Mouse (Mus musculus): Measurements from ENCODE around the gene Gm37240. TPM values are rescaled to one million over a fixed set of nuclear protein-coding genes. Genes with fewer than 3 reads are reported as not detected.

The Gm37240 gene
- total RNA-seq, 4 experiments from 2014 or later, result 29.7 to 37.8 (median 36.6) TPM

DNA sequence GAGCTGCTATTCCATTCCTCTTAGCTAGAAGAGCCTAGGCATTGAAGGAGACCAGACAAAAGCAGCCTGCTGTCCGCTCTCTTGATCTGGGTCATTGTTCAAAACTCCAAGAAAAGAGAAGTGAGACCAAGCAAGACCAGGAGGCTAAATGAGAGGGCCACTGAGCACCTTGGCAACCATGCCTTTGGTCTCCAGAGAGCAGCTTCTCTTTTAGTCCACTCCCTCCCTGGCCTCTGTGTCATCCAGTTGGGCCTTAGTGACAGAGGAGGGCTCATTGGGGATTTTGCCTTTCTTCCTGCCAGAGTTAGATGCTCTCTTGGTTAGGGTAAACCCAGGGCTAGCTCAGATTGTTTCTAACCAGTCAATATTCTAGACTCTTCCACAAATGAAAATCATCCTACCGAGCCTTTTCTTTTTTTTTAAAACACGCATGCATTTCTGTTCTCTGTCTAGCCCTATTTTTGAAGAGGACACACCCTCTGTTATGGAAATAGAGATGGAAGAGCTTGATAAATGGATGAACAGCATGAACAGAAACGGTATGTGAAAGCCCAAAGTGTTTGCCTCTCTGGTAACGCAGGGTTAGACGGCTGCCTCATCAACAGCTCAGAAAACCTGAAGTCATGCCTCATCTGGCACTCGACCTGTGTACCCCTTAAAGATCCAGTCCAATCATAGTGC, 1197.1 kb downstream of the Gm37240 start:
- DNase-seq (ENCODE audit: low spot score in 2 of 2), result no peak

DNA sequence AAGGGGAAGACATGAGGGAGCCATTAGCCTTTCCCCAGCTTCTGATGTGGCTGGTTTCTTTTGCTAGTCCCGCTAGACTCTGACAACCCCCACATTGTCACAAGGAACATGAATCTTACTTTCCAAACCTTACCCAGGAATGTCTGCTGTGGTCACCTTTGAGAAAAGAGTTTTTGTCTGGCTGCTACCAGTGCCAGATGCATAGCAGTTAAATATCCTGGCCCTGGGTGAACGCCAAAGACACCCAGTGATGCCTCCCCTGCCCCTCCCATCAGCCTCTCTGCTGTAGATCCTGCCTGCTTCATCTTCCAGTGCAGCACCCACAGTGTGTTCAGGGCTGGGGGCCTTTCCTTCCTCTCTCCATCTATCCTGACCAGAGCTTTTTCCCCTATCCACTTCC, 1197.7 kb downstream of the Gm37240 start:
- DNase-seq (ENCODE audit: low spot score in 2 of 2), result no peak

DNA sequence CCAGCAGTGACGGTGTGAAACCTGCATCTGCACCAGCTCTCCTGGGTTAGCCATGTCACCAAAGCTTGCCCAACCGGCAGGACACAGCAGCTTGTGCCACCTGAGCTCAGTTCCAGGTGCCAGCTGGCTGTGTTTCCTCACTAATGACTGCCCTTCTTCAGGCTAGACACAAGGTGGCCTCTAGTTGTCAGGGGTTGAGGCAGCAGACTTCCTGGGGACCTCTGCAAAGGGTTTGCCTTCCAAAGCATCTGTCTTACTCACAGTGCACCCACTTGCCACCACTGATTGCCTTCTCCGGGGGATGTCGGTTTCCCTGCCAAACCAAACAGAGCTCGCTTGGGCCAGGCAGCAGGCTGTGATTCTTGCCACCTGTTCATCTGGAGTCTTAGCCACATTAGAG, 1199.1 kb downstream of the Gm37240 start:
- DNase-seq (ENCODE audit: low spot score in 2 of 2), result peak; percentile 32 to 68

DNA sequence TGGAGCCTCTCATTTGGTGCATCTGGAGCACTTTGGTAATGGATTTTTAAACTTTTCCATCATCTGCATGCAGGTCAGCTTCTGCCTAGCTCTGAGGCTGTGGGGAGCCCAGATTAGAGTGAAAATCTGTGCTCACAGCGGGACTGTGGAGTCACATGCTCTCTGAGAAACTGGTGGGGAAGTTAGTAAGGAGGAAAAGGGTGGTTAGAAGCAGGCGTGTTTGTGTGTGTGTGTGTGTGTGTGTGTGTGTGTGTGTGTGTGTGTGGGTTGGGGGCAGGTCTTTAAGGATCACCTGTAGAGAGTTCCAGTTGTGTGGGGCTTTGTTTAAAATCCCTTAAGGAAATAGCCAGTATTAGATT, 1199.9 kb downstream of the Gm37240 start:
- DNase-seq (ENCODE audit: low spot score in 2 of 2), result no peak

DNA sequence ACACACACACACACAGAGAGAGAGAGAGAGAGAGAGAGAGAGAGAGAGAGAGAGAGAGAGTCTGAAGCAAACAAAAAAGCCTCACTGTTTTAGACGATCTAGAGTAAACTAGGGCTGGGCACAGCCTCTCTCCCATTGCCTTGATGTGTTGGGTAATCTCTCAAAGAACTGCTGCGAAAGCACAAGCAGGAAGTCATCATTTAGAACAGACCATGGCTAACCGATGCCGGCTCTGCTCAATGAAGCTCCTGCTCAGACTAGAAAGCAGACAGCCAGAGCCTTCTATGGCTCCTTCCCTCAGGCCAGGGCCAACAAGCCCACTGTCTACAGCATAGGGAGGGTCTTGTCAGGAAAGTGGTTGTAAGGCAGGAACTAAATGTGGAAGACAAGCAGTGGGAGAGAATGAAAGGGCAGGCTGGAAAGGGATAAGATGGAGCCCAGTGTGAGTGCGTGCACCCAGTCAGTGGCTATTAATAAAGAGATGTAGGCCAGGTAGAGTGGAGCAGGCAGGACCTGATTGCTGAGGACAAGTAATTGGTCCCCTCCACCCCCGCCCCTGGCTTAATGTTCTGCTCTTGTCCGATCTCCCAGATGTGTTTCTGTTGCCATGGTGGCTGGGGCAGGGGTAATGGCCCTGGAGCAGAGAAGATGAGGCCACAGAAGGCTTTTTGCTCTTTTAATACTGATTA, 1200.4 kb downstream of the Gm37240 start:
- DNase-seq (ENCODE audit: low spot score in 2 of 2), result no peak

DNA sequence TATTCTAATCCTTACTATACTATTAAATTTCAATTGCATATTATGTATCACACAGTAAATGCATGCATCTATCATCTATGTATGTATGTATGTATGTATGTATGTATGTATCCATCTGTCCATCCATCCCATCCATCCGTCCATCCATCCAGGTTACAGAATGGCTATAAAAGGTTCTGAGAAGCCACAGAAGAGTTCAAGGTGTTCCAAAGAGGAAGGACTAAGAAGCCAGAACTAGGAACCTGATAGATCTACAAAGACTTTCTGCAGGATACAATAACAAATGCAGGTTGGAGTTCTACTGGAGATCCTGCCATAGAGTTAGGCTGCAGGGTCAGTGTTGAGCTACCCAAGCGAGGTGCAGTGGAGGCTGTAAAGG, 1201.0 kb downstream of the Gm37240 start:
- no peak for DNase-seq (ENCODE audit: low spot score in 2 of 2)

DNA sequence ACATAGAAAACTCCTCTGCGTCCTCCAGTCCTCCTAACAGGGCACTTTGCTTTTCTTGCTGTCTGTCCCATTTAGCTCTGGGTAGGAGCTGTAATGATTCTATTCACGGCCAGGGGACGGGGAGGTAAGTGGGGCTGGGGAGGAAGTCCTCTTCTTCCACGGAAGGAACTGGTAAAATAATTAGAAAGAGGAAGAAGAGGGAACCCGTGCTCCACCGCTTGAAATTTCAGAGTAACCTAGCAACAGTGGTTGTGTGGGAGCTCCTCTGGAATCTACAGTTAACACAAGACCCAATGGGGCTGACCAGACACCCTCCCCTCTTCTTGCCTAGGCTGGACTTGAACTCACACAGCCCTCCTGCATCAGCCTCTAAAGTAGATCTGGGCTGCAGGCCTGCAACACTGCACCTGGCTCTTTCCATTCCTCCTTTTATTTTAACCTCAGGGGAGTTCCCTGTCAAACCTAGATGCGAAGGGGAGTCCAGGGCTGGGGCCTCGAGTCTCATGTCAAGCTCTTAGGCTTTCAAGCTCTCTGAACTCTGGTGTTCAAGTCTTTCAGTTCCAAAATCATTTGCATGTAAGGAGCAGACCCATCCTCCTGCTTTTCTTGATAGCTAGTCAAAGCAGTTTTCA, 1201.5 kb downstream of the Gm37240 start:
- DNase-seq (ENCODE audit: low spot score in 2 of 2), result no peak

DNA sequence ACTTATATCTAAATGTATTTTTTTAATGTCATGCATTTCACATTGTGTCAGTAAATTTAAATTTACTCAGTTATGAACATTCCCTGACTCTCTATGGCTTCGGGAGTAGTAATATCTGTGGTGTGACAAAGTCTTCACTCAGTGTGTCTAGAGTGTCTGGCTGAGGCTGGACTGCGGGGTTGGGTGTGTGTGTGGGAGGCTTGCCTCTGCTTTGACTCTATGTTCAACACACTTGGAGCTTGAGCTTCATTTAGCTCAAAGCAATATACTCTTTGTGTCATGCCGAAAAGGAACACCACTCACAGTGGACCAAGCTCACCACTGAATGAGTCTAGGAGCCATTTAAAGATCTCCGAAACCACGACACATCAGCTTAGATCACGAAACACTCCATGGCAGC, 1203.5 kb downstream of the Gm37240 start:
- DNase-seq (ENCODE audit: low spot score in 2 of 2), result no peak

DNA sequence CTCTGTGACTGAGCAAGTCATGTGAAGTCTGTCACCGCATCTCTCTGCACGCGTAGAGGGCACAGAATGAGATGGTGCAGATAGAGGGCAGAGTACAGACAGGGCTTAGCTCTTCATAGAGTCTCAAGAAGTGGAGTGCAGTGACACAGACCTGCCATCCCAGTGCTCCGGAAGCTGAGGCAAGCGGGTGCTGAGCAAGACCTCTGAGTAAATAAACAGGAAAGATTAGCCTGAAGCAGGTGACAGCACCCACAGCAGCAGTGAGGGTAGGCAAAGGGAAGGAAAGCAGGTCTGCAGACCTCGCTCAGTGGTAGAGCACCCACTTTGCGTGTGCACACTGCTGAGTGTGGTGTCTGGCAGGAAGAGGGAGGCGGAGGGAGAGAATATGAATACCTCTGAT, 1205.6 kb downstream of the Gm37240 start:
- DNase-seq (ENCODE audit: low spot score in 2 of 2), result no peak

DNA sequence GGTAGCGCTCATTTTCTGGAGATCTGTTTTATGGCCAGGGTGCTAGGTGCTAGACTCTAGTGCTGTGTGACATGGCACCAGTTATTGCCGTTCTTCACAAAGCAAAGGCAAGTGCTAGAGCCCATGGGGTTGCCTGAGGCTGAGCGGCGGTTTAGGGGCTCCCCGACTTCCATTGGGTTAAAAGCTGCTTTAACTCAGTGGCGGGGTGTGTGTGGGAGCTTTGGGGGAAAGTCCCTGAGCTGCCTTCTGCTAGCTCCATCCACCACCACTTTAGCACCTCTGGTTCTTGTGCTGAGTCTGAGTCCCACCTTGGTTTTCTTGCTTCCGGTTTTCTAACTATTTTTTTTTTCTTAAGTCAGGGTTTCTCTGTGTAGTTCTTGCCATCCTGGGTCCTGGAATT, 1207.3 kb downstream of the Gm37240 start:
- no peak for DNase-seq (ENCODE audit: low spot score in 2 of 2)

DNA sequence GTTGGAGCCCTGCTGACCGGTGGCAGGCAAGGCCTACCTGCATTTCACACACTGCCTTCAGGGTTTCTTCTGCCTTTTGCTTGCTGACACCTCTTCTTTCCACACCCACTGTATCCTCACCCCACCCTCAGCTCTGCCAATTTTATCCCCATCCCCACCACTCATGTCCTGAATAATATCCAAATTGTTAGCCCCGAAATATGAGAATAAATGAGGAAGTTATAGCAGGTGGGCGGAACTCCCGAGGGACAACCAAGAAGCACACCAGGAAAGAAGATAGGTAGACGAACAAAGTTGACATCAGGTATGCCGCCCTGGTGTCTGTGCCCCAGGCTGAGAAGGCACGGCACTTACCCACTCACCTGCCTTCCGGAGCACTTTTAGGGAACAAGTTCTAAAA, 1207.8 kb downstream of the Gm37240 start:
- no peak for DNase-seq (ENCODE audit: low spot score in 2 of 2)

DNA sequence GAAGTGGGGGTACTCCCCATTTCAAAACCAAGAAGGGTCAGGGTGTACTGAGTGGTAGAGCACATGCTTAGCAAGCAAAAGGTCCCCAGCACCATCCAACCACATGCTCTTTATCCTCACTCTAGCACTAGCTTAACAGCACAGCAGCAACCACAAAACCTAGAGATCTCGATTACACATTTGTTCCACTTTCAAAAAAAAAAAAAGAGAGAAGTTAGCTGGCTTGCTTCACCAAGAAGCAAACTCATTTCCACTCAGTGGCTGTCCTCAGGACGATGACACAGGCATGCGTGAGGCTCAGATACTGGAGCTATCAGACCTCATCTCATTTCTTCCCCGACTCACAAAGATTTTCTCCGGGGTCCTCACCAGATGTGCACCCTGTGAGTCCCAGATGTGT, 1208.4 kb downstream of the Gm37240 start:
- DNase-seq (ENCODE audit: low spot score in 2 of 2), result no peak

DNA sequence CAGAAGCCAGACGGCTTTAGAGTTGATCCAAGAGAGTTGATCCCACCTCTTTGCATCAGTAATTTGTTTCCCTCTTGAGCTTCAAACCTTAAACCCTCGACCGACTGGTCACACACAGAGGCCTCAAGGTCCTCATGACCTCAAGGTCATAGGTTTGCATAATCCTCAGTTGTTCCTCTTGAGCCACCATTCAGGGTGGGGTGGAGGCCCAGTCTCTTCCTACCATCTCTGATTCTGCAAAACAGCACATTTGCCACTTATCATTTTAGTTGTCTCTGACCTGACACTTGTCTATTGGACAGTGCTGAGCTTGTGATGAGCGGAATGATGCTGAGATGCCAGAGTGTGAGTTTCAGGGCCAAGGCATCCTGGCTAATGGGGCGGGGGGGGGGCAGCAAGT, 1211.6 kb downstream of the Gm37240 start:
- no peak for DNase-seq (ENCODE audit: low spot score in 2 of 2)

DNA sequence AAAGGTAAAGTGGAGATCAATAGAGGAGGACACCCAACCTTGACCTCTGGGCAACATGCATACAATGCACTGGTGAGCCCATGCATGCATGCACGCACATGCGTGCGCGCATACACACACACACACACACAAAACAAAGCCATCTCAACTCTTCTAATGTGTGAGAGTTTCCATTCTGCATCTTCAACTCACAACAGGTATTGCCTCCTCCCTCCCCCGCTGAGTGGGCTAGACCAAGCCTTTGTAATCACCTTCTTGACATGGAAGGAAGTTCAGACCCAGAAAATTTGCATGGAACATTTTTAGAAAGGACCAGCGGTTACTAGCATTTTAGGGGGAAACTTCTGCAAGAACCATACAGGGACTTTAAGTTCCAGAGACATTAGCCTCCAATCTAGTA, 1213.8 kb downstream of the Gm37240 start:
- no peak for DNase-seq (ENCODE audit: low spot score in 2 of 2)

DNA sequence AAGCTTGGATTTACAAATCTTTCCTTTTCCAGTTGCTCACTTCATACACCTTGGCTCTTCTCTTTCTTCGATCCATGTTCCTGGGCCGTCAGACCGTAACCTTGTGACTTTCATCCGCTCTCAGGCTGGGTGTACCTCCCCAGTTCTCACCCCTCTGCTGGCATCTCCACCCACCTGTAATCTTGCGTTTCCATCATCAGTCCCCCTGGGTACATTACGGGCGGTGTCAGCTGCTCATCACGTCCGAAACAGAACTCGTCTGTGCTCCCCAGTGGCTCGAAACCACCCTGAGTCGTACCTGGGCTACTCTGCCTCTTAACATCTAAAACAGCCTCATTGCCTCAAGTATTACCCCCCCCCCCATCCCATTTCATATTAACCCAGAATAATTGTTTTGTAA, 1215.2 kb downstream of the Gm37240 start:
- DNase-seq (ENCODE audit: low spot score in 2 of 2), result no peak

DNA sequence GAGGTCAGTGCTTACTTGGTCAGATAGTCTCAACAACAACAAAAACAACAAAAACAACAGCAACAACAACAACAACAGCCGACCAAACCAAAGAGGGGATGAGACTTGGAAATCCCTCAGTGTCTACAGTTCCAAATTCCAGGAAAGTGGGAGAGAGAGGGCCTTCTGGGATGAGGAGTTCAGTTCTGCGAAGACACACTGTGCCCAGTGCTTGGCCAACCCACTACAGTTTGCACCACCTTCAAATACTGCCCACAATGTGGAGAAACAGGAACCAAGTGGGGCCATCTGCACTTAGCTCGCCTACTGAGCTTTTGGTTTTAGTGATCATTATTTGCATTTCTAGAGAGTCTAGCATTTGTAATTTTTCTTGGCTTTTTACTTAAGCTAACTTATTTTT, 1218.4 kb downstream of the Gm37240 start:
- no peak for DNase-seq (ENCODE audit: low spot score in 2 of 2)

DNA sequence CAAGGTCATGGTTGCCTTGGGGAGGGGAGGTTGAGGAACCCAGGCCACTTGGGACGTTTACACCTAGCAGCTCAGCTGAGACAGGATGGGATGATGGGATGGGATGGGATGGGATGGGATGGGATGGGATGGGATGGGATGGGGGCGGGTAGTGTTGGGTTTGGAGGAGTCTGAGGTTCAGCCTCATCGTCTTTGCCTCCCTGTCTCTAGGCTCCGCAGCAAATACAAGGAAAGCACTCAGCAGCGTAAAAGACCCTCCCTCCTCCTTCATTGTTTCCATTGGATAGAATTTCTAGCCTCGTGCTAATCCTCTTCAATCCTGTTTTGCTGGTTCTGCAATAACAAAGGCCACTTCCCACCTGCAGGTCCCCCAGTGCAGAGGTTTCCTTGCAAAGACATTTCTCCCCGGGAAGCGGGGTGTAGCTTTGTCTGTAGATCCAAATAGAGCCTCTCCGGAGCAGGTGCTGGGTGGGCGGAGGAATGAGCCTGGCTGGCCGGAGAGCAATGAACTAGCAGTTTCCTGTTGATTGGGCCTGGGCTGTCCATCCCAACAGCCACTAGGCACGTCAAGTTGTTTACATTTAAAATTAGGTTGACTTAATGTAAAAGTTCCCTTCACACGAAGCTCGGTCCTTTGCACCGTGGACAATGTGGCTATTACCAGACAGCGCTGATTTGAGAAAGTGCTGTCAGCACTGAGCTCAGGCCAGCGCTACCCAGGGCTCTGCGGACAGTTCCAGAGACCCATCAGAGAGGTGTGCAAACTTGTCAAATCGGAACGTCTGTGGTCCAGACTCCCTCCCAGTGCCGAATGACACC, 1221.9 kb downstream of the Gm37240 start:
- no peak for DNase-seq (ENCODE audit: low spot score in 2 of 2)

DNA sequence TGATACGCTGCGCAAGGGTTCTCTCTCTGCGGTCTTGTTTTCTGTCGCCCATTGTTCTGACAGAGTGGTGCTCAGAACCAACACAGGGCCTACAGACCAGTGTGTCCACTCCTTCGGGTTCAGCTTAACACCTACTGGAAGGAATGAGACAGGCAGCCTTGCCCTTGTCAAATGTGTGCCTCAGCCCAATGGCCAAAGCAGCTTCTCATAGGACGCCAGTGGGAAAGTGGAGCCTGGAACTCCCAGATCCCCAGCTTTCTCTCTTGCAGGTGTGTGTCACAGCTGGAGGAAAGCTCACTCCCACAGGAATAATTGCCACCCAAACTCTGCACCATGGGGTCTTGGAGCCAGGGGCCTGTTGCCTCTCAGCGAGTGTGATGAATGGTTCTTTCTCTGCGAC, 1222.6 kb downstream of the Gm37240 start:
- no peak for DNase-seq (ENCODE audit: low spot score in 2 of 2)

DNA sequence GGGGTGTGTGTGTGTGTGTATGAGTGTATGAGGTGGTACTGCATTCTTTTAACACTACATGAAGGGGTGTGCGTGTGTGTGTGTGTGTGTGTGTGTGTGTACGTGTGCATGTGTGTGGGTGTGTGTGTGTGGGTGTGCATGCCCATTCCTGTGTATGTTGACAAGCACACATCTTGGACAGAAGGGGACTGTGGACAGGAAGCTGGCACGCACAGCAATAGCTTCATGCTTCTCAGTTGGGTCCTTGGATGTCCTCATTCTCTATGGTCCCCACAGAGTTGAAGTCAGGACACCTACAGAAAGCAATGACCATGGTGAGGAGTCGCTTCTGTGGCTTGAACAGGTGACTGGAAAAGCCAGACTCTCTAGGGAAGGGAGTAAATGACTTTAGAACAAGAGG, 1223.5 kb downstream of the Gm37240 start:
- DNase-seq (ENCODE audit: low spot score in 2 of 2), result no peak

DNA sequence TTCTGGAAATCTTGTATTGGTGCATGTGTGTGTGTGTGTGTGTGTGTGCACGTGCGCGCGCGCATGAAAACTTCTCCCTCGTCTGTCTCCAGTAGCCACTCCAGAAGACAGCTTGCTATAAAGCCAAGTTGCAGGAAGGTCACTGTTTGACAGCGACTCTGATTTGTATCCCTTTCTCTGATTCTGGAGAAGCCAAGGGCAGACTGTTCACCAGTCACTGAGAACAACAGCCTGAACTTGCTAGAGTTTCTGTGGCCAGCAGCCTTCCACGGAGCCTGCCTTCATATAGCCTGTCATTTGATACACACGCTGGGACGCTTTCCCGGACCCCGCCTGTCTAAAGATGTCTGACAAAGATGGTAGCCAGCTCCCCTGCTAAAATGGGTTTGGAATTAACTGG, 1224.2 kb downstream of the Gm37240 start:
- peak in 1 of 2 experiments; percentile 52 for DNase-seq (ENCODE audit: low spot score in 2 of 2)

DNA sequence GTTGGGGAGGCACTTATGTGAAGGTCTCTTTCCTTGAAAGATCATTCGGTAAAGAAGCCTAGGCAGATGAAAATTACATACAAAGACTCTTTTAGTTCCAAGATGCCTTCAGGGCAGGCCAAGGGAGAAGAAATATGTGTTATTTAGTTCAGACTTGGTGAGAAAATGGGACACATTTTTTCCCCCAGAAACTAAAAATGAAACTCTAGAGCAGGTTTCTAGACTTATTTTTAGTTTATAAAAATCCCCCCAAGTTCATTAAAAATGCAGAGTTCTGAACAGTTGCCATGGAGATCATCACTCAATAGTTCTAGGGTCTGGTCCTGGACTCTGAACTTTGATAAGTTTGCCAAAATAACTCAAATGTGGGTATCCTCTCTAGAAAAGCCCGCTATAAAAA, 1226.9 kb downstream of the Gm37240 start:
- DNase-seq (ENCODE audit: low spot score in 2 of 2), result no peak

DNA sequence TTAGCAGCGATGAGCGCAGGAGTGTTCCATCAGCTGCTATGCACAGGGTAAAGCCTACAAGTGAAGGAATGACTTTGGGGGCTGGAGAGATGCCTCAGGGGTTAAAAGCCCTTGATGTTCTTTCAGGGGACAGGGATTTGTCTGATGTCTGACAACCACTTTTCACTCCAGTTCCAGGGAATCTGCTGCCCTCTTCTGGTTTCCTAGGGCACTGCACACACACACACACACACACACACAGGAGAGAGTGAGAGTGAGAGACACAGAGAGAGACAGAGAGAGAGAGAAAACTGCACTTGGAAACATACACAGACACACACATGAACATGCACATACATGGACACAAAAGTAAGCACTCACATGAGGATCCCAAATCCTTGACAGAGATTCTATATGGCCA, 1228.4 kb downstream of the Gm37240 start:
- no peak for DNase-seq (ENCODE audit: low spot score in 2 of 2)
